Mouse (Mus musculus) mouse trophoblast stem cell (cell line): Measurements from ENCODE around the gene Olfr1335.
"Not testable (repeated sequence)": the region's sequence is repeated elsewhere in the genome, so short reads cannot be mapped to it uniquely, and the experiment has no call there.

Experiments used
- in situ Hi-C, 2 experiments: fragments of 300-500 bp; cut with MseI, MboI; formaldehyde crosslinking; loops; 2 replicates in 1 of 2; 3 replicates in 1 of 2; pipeline ENCODE4 v1.15.1; 2025

Olfr1335 gene

DNA sequence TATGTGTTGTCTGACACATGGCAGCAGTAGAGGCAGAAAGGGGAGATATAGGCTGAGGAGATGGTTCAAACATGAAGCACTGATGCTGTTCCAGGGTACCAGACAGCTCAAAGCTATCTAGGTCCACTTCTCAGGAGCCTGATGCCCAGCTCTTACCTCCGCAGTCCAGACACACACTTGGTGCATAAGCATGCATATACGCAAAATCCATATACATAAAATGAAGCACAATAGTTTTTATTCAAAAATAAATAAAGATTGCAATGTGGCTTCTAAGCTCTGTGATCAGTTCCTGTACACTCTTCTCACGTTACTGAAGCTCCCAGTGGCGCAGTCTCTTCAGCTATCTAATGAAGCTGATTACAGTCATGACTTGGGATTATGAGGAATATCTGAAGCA lies at the start of gene Olfr1335:
Gene Olfr1335 (minus strand): TSS at position 101 of the 400 bp plus-strand sequence.
- in situ Hi-C loops: loop anchor here in 1 of 2 experiments (5.0 kb wide), 1 partner anchor 62 kb away; no protein-coding TSS in a partner anchor

GRCm38 (mm10) chr4:118836179-118836578 lies 26.4 kb upstream of the Olfr1335 start, which contains the start of gene Olfr1333:
Olfr1333 (minus strand) TSS chr4:118836279.
- in situ Hi-C loops: no loop called here

DNA sequence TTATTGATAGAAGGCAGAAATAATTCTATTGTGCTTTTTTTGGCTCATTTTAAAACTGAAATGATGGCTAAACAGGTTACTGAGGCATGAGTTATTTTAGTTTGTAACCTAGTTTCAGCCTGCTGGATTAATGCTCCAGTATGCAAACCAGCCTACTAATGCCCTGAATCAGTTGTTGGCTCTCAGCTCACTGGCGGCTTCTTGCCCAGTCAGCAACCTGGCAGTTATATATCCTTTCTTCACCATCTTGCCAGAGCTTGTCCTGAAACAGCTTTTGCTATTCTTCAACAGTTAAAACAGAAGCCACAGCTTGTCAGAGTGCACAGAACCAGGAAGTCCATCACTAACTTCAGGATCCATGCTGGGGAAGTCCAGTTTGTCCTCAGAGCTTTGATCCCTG lies 9.2 kb upstream of the Olfr1335 start:
- in situ Hi-C loops: no loop called here

DNA sequence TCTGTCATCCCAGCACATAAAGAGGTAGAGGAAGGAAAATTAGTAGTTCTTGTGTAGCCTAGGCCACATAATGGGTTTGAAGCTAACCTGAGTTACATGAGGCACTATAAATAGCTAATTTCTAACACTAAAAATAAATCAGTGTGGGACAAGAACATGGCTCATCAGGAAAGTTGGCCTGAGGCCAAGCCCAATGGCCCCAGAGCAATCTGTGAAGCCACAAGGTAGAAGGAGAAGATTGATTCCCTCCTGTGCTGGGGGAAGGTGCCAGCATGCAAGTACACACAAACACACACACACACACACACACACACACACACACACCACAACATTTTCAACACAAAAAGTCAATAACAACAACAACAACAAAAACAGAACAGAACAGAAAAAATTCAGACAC lies 16.9 kb downstream of the Olfr1335 start:
- in situ Hi-C loops: not testable (repeated sequence)

DNA sequence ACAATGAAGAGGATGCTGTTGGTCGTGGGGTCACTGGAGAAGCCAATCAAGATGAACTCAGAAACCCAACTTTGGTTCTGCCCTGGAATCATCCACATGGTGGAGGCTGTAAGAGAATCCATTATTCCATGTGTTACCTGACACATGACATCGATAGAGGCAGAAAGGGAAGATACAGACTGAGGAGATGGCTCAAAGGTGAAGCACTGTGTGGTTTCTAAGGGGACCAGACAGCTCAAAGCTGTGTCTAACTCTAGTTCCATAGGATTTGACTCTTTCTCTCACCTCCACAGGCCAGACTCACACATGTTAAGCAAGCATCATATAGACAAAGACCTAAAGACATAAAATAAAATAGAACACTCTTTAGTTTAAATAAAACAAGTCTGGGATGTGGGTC lies 27.3 kb downstream of the Olfr1335 start, which contains the start of gene Olfr1337:
Gene Olfr1337 (minus strand): TSS at position 101 of the 400 bp plus-strand sequence.
- in situ Hi-C loops: no loop called here
